Mouse (Mus musculus) kidney, embryonic 15.5 days (tissue): Measurements from ENCODE around the gene Klhl32. TPM values are rescaled to one million over a fixed set of nuclear protein-coding genes. Genes with fewer than 3 reads are reported as not detected.

Experiments
- ATAC-seq: fragments of 200-750 bp; cut with Nextera tagmentation; replicated peaks from 2 replicates; pipeline ENCODE4 v1.8.0; 2017; ENCODE audit warnings: moderate TSS enrichment; ENCODE audit not compliant: low FRiP score
- H3K27ac ChIP-seq: fragments of 300-500 bp; sonication (generic); 2 replicates; pipeline ENCODE4 v1.5.1; 2015; ENCODE audit warnings: mild to moderate bottlenecking, inconsistent platforms
- H3K27me3 ChIP-seq: fragments of 300-500 bp; sonication (generic); 2 replicates; pipeline ENCODE4 v1.6.1; 2015; ENCODE audit warnings: inconsistent platforms
- H3K36me3 ChIP-seq: fragments of 300-500 bp; sonication (generic); 2 replicates; pipeline ENCODE4 v1.6.1; 2015; ENCODE audit warnings: inconsistent platforms
- H3K4me1 ChIP-seq: fragments of 300-500 bp; sonication (generic); 2 replicates; pipeline ENCODE4 v1.6.1; 2015; ENCODE audit warnings: inconsistent platforms
- H3K4me2 ChIP-seq: fragments of 300-500 bp; sonication (generic); 2 replicates; pipeline ENCODE4 v1.6.1; 2015; ENCODE audit warnings: moderate library complexity, mild to moderate bottlenecking, inconsistent platforms
- H3K4me3 ChIP-seq: fragments of 300-500 bp; sonication (generic); replicated peaks from 2 replicates; pipeline ENCODE4 v1.5.1; 2015; ENCODE audit warnings: mild to moderate bottlenecking, inconsistent platforms
- H3K9ac ChIP-seq: fragments of 300-500 bp; sonication (generic); 2 replicates; pipeline ENCODE4 v1.6.1; 2015; ENCODE audit warnings: mild to moderate bottlenecking, inconsistent platforms
- H3K9me3 ChIP-seq: fragments of 300-500 bp; sonication (generic); replicated peaks from 2 replicates; pipeline ENCODE4 v1.6.1; 2016; ENCODE audit warnings: inconsistent platforms
- WGBS: fragments of 180-500 bp; shearing (Covaris S2); methylation state at CpG from one replicate; pipeline ENCODE4 v1.1.7; 2015; ENCODE audit warnings: mixed read lengths; 5-methylcytosine and 5-hydroxymethylcytosine counted together
- polyA plus RNA-seq: library from polyadenylated mRNA; unstranded; fragments of >200 nt; fragmentation: Nextera tagmentation; extraction: Ambion mirVana; gene quantifications from 2 replicates; pipeline ENCODE4 v1.2.1, GENCODE M21; 2015

Klhl32 gene
- polyA plus RNA-seq, 1 experiment from 2014 or later, result 3.1 TPM

GRCm38 (mm10) chr4:24845546-24845945 lies 5.4 kb downstream of the Klhl32 start:
- Histone ChIP-seq H3K9me3 (no peaks in the 10 kb centered on the region), H3K9ac (no peak overlapping the region), H3K4me2 (no peak overlapping the region), H3K27ac (no peak overlapping the region), H3K4me3 (no peak overlapping the region), H3K4me1 (no peaks in the 10 kb centered on the region; the same call in 1 of the 2 replicates), H3K27me3 (no peaks in the 10 kb centered on the region), H3K36me3 (no peaks in the 10 kb centered on the region)
- no peak for ATAC-seq
- WGBS, result 91% methylated on average over 5 of the region's 5 CpGs

GRCm38 (mm10) chr4:24838567-24838966 lies 12.4 kb downstream of the Klhl32 start:
- no peaks in the 10 kb centered on the region for H3K36me3 ChIP-seq
- no peak overlapping the region for H3K9ac ChIP-seq
- H3K27ac ChIP-seq, result no peak overlapping the region
- no peak overlapping the region for H3K4me2 ChIP-seq
- H3K27me3 ChIP-seq, result no peaks in the 10 kb centered on the region
- WGBS, result 76% methylated on average over 6 of the region's 6 CpGs
- no peaks in the 10 kb centered on the region for H3K4me1 ChIP-seq
- ATAC-seq, result no peak
- no peaks in the 10 kb centered on the region for H3K9me3 ChIP-seq
- H3K4me3 ChIP-seq, result no peak overlapping the region

- Histone ChIP-seq H3K27me3 (no peaks in the 10 kb centered on the region), H3K9ac (no peak overlapping the region), H3K36me3 (no peaks in the 10 kb centered on the region), H3K4me3 (no peak overlapping the region), H3K9me3 (no peaks in the 10 kb centered on the region), H3K4me2 (no peak overlapping the region), H3K27ac (no peak overlapping the region), H3K4me1 (no peaks in the 10 kb centered on the region)
- no peak for ATAC-seq
- 44% methylated on average over 7 of the region's 7 CpGs for WGBS
Measured at GRCm38 (mm10) chr4:24835555-24835954, 15.4 kb downstream of the Klhl32 start.

GRCm38 (mm10) chr4:24808316-24808715 lies 42.6 kb downstream of the Klhl32 start:
- 71% methylated on average over 1 of the region's 1 CpGs for WGBS
- no peak overlapping the region for H3K27ac ChIP-seq
- no peak overlapping the region for H3K4me2 ChIP-seq
- no peaks in the 10 kb centered on the region for H3K36me3 ChIP-seq
- no peak overlapping the region for H3K9ac ChIP-seq
- no peaks in the 10 kb centered on the region for H3K4me1 ChIP-seq
- H3K27me3 ChIP-seq, result no peaks in the 10 kb centered on the region
- H3K9me3 ChIP-seq, result no peaks in the 10 kb centered on the region
- no peak overlapping the region for H3K4me3 ChIP-seq
- ATAC-seq, result no peak

GRCm38 (mm10) chr4:24801881-24802280 lies 49.0 kb downstream of the Klhl32 start:
- no peaks in the 10 kb centered on the region for H3K9me3 ChIP-seq
- 81% methylated on average over 1 of the region's 1 CpGs for WGBS
- no peaks in the 10 kb centered on the region for H3K4me1 ChIP-seq
- no peak overlapping the region for H3K27ac ChIP-seq
- no peak for ATAC-seq
- H3K4me3 ChIP-seq, result no peak overlapping the region
- H3K4me2 ChIP-seq, result no peak overlapping the region
- H3K36me3 ChIP-seq, result no peaks in the 10 kb centered on the region
- no peak overlapping the region for H3K9ac ChIP-seq
- no peaks in the 10 kb centered on the region for H3K27me3 ChIP-seq

- ATAC-seq, result no peak
- no peaks in the 10 kb centered on the region for H3K4me1 ChIP-seq
- no peak overlapping the region for H3K27ac ChIP-seq
- no peak overlapping the region for H3K4me3 ChIP-seq
- no peak overlapping the region for H3K4me2 ChIP-seq
- no peaks in the 10 kb centered on the region for H3K27me3 ChIP-seq
- WGBS, result 65% methylated on average over 2 of the region's 2 CpGs
- no peaks in the 10 kb centered on the region for H3K36me3 ChIP-seq
- no peak overlapping the region for H3K9ac ChIP-seq
- H3K9me3 ChIP-seq, result no peaks in the 10 kb centered on the region
Measured at GRCm38 (mm10) chr4:24801343-24801742, 49.6 kb downstream of the Klhl32 start.

- Histone ChIP-seq H3K9me3 (no peaks in the 10 kb centered on the region), H3K36me3 (no peaks in the 10 kb centered on the region)
- 93% methylated on average over 9 of the region's 9 CpGs for WGBS
Measured at GRCm38 (mm10) chr4:24800345-24800936, 50.5 kb downstream of the Klhl32 start.

GRCm38 (mm10) chr4:24799037-24799436 lies 51.9 kb downstream of the Klhl32 start:
- ATAC-seq, result no peak
- Histone ChIP-seq H3K27ac (no peak overlapping the region), H3K4me1 (no peaks in the 10 kb centered on the region), H3K4me2 (no peak overlapping the region), H3K9me3 (no peaks in the 10 kb centered on the region), H3K36me3 (no peaks in the 10 kb centered on the region), H3K4me3 (no peak overlapping the region), H3K27me3 (no peaks in the 10 kb centered on the region), H3K9ac (no peak overlapping the region)
- WGBS, result 85% methylated on average over 6 of the region's 6 CpGs

More at GRCm38 (mm10) chr4:24800345-24800936, 50.5 kb downstream of the Klhl32 start:
- Histone ChIP-seq H3K4me2 (no peak overlapping the region), H3K27ac (no peak overlapping the region), H3K4me3 (no peak overlapping the region), H3K27me3 (no peaks in the 10 kb centered on the region), H3K9ac (no peak overlapping the region), H3K4me1 (no peaks in the 10 kb centered on the region)
- ATAC-seq, result no peak

- H3K4me2 ChIP-seq, result no peak overlapping the region
- H3K9ac ChIP-seq, result no peak overlapping the region
- no peak overlapping the region for H3K27ac ChIP-seq
- 20% methylated on average over 3 of the region's 3 CpGs for WGBS
- H3K9me3 ChIP-seq, result no peaks in the 10 kb centered on the region
- no peaks in the 10 kb centered on the region for H3K27me3 ChIP-seq
- H3K4me1 ChIP-seq, result no peaks in the 10 kb centered on the region
- H3K4me3 ChIP-seq, result no peak overlapping the region
- ATAC-seq, result no peak
- no peaks in the 10 kb centered on the region for H3K36me3 ChIP-seq
Measured at GRCm38 (mm10) chr4:24797868-24798267, 53.1 kb downstream of the Klhl32 start.

- no peak overlapping the region for H3K27ac ChIP-seq
- ATAC-seq, result no peak
- H3K9me3 ChIP-seq, result no peaks in the 10 kb centered on the region
- H3K27me3 ChIP-seq, result no peaks in the 10 kb centered on the region
- H3K4me1 ChIP-seq, result no peaks in the 10 kb centered on the region
- H3K9ac ChIP-seq, result no peak overlapping the region
- no peak overlapping the region for H3K4me3 ChIP-seq
- no peaks in the 10 kb centered on the region for H3K36me3 ChIP-seq
- 82% methylated on average over 5 of the region's 5 CpGs for WGBS
- no peak overlapping the region for H3K4me2 ChIP-seq
Measured at GRCm38 (mm10) chr4:24797280-24797679, 53.6 kb downstream of the Klhl32 start.

- Histone ChIP-seq H3K4me2 (no peak overlapping the region), H3K27me3 (no peaks in the 10 kb centered on the region), H3K9me3 (no peaks in the 10 kb centered on the region), H3K4me1 (no peaks in the 10 kb centered on the region), H3K27ac (no peak overlapping the region), H3K4me3 (no peak overlapping the region), H3K9ac (no peak overlapping the region), H3K36me3 (no peaks in the 10 kb centered on the region)
- ATAC-seq, result no peak
- 69% methylated on average over 1 of the region's 1 CpGs for WGBS
Measured at GRCm38 (mm10) chr4:24796229-24796628, 54.7 kb downstream of the Klhl32 start.

- no peak overlapping the region for H3K27ac ChIP-seq
- H3K9ac ChIP-seq, result no peak overlapping the region
- H3K4me1 ChIP-seq, result no peaks in the 10 kb centered on the region
- 94% methylated on average over 2 of the region's 2 CpGs for WGBS
- no peaks in the 10 kb centered on the region for H3K9me3 ChIP-seq
- no peaks in the 10 kb centered on the region for H3K36me3 ChIP-seq
- H3K4me2 ChIP-seq, result no peak overlapping the region
- no peak for ATAC-seq
- no peaks in the 10 kb centered on the region for H3K27me3 ChIP-seq
- no peak overlapping the region for H3K4me3 ChIP-seq
Measured at GRCm38 (mm10) chr4:24795180-24795579, 55.7 kb downstream of the Klhl32 start.

GRCm38 (mm10) chr4:24793726-24794345 lies 57.1 kb downstream of the Klhl32 start:
- no peaks in the 10 kb centered on the region for H3K36me3 ChIP-seq
- WGBS, result 59% methylated on average over 7 of the region's 7 CpGs
- no peaks in the 10 kb centered on the region for H3K9me3 ChIP-seq
- H3K9ac ChIP-seq, result no peak overlapping the region
- no peak overlapping the region for H3K4me3 ChIP-seq
- H3K4me1 ChIP-seq, result no peaks in the 10 kb centered on the region
- no peak overlapping the region for H3K4me2 ChIP-seq
- no peak overlapping the region for H3K27ac ChIP-seq
- ATAC-seq, result no peak
- no peaks in the 10 kb centered on the region for H3K27me3 ChIP-seq
